Mouse (Mus musculus): ENCODE measurements around the gene Tmcc2. TPM values are rescaled to one million over a fixed set of nuclear protein-coding genes. Genes with fewer than 3 reads are reported as not detected.

Gene Tmcc2
- polyA plus RNA-seq, 1 experiment from 2014 or later, result 29.1 TPM

- H3K9me3 ChIP-seq (ENCODE audit: control insufficient read depth, low read length), result no peaks in the 10 kb centered on the region
- peak; percentile 86 for ATAC-seq (ENCODE audit: low FRiP score, low TSS enrichment)
- H3K4me2 ChIP-seq (ENCODE audit: low read length), result peak within 1 kb of the TSS; percentile 81
- H3K36me3 ChIP-seq (ENCODE audit: control insufficient read depth, insufficient read depth, low read length), result no peaks in the 10 kb centered on the region
- H3K4me3 ChIP-seq (replicated peaks; ENCODE audit: low read depth, low read length), result peak within 1 kb of the TSS; percentile 83
- WGBS, result under 1% methylated on average over 67 of the region's 67 CpGs
- peak within 1 kb of the TSS; percentile 95 for H3K27ac ChIP-seq (replicated peaks; ENCODE audit: low read depth, low read length)
- no peaks in the 10 kb centered on the region for H3K27me3 ChIP-seq (ENCODE audit: control insufficient read depth, insufficient read depth, low read length)
- peak; percentile 95 for DNase-seq
- H3K9ac ChIP-seq (replicated peaks; ENCODE audit: low read length), result peak within 1 kb of the TSS; percentile 75
- H3K4me1 ChIP-seq (ENCODE audit: control insufficient read depth, insufficient read depth, low read length), result peaks cover 48% of the 10 kb centered on the region
Observed at GRCm38 (mm10) chr1:132315889-132316624, 75.0 kb downstream of the Tmcc2 start, which contains the start of gene Nuak2. Nuak2 (plus strand) TSS chr1:132316126.

- WGBS, result 58% methylated on average over 3 of the region's 3 CpGs
- H3K4me2 ChIP-seq (ENCODE audit: low read length), result no peak overlapping the region
Observed at GRCm38 (mm10) chr1:132312703-132313102, 78.4 kb downstream of the Tmcc2 start.

GRCm38 (mm10) chr1:132312043-132312442 is 79.0 kb downstream of the Tmcc2 start:
- 60% methylated on average over 2 of the region's 2 CpGs for WGBS
- H3K4me2 ChIP-seq (ENCODE audit: low read length), result no peak overlapping the region
- no peaks in the 10 kb centered on the region for H3K27me3 ChIP-seq (ENCODE audit: control insufficient read depth, insufficient read depth, low read length)
- DNase-seq, result no peak
- no peaks in the 10 kb centered on the region for H3K36me3 ChIP-seq (ENCODE audit: control insufficient read depth, insufficient read depth, low read length)
- ATAC-seq (ENCODE audit: low FRiP score, low TSS enrichment), result no peak
- no peak overlapping the region for H3K9ac ChIP-seq (replicated peaks; ENCODE audit: low read length)
- H3K27ac ChIP-seq (replicated peaks; ENCODE audit: low read depth, low read length), result no peak overlapping the region
- H3K4me3 ChIP-seq (replicated peaks; ENCODE audit: low read depth, low read length), result no peak overlapping the region
- H3K4me1 ChIP-seq (ENCODE audit: control insufficient read depth, insufficient read depth, low read length), result peaks cover 10% of the 10 kb centered on the region
- H3K9me3 ChIP-seq (ENCODE audit: control insufficient read depth, low read length), result no peaks in the 10 kb centered on the region

More at GRCm38 (mm10) chr1:132312703-132313102, 78.4 kb downstream of the Tmcc2 start:
- Histone ChIP-seq H3K9me3 (ENCODE audit: control insufficient read depth, low read length) (no peaks in the 10 kb centered on the region), H3K36me3 (ENCODE audit: control insufficient read depth, insufficient read depth, low read length) (no peaks in the 10 kb centered on the region), H3K27ac (replicated peaks; ENCODE audit: low read depth, low read length) (no peak overlapping the region), H3K27me3 (ENCODE audit: control insufficient read depth, insufficient read depth, low read length) (no peaks in the 10 kb centered on the region), H3K4me1 (ENCODE audit: control insufficient read depth, insufficient read depth, low read length) (peaks cover 16% of the 10 kb centered on the region), H3K9ac (replicated peaks; ENCODE audit: low read length) (no peak overlapping the region), H3K4me3 (replicated peaks; ENCODE audit: low read depth, low read length) (no peak overlapping the region)
- DNase-seq (peak; percentile 86), ATAC-seq (ENCODE audit: low FRiP score, low TSS enrichment) (no peak; the same call in 1 of the 2 replicates)

GRCm38 (mm10) chr1:132311174-132311859 is 79.8 kb downstream of the Tmcc2 start:
- Histone ChIP-seq H3K4me2 (ENCODE audit: low read length) (no peak overlapping the region), H3K4me1 (ENCODE audit: control insufficient read depth, insufficient read depth, low read length) (peaks cover 6% of the 10 kb centered on the region), H3K36me3 (ENCODE audit: control insufficient read depth, insufficient read depth, low read length) (no peaks in the 10 kb centered on the region), H3K4me3 (replicated peaks; ENCODE audit: low read depth, low read length) (no peak overlapping the region), H3K27me3 (ENCODE audit: control insufficient read depth, insufficient read depth, low read length) (no peaks in the 10 kb centered on the region), H3K9ac (replicated peaks; ENCODE audit: low read length) (no peak overlapping the region), H3K9me3 (ENCODE audit: control insufficient read depth, low read length) (no peaks in the 10 kb centered on the region), H3K27ac (replicated peaks; ENCODE audit: low read depth, low read length) (no peak overlapping the region)
- no peak for DNase-seq
- ATAC-seq (ENCODE audit: low FRiP score, low TSS enrichment), result no peak
- 80% methylated on average over 10 of the region's 10 CpGs for WGBS

- 72% methylated on average over 7 of the region's 7 CpGs for WGBS
- ATAC-seq (ENCODE audit: low FRiP score, low TSS enrichment) (no peak), DNase-seq (no peak)
- Histone ChIP-seq H3K4me1 (ENCODE audit: control insufficient read depth, insufficient read depth, low read length) (peaks cover 5% of the 10 kb centered on the region), H3K4me3 (replicated peaks; ENCODE audit: low read depth, low read length) (no peak overlapping the region), H3K27ac (replicated peaks; ENCODE audit: low read depth, low read length) (no peak overlapping the region), H3K27me3 (ENCODE audit: control insufficient read depth, insufficient read depth, low read length) (no peaks in the 10 kb centered on the region), H3K9me3 (ENCODE audit: control insufficient read depth, low read length) (no peaks in the 10 kb centered on the region), H3K36me3 (ENCODE audit: control insufficient read depth, insufficient read depth, low read length) (no peaks in the 10 kb centered on the region), H3K9ac (replicated peaks; ENCODE audit: low read length) (no peak overlapping the region), H3K4me2 (ENCODE audit: low read length) (no peak overlapping the region)
Observed at GRCm38 (mm10) chr1:132310754-132311153, 80.3 kb downstream of the Tmcc2 start.

GRCm38 (mm10) chr1:132308674-132309073 is 82.4 kb downstream of the Tmcc2 start:
- DNase-seq (no peak), ATAC-seq (ENCODE audit: low FRiP score, low TSS enrichment) (no peak)
- no peak overlapping the region for H3K27ac ChIP-seq (replicated peaks; ENCODE audit: low read depth, low read length)
- no peak overlapping the region for H3K4me2 ChIP-seq (ENCODE audit: low read length)
- H3K4me1 ChIP-seq (ENCODE audit: control insufficient read depth, insufficient read depth, low read length), result 0 out of 2 replicates have a peak, but pooled peaks cover 1% of the 10 kb centered on the region
- H3K4me3 ChIP-seq (replicated peaks; ENCODE audit: low read depth, low read length), result no peak overlapping the region
- H3K9ac ChIP-seq (replicated peaks; ENCODE audit: low read length), result no peak overlapping the region
- WGBS, result 89% methylated on average over 7 of the region's 7 CpGs
- H3K36me3 ChIP-seq (ENCODE audit: control insufficient read depth, insufficient read depth, low read length), result no peaks in the 10 kb centered on the region
- H3K9me3 ChIP-seq (ENCODE audit: control insufficient read depth, low read length), result no peaks in the 10 kb centered on the region
- H3K27me3 ChIP-seq (ENCODE audit: control insufficient read depth, insufficient read depth, low read length), result no peaks in the 10 kb centered on the region

- DNase-seq, result no peak
- 84% methylated on average over 6 of the region's 6 CpGs for WGBS
- Histone ChIP-seq H3K9ac (replicated peaks; ENCODE audit: low read length) (no peak overlapping the region), H3K4me3 (replicated peaks; ENCODE audit: low read depth, low read length) (no peak overlapping the region), H3K9me3 (ENCODE audit: control insufficient read depth, low read length) (no peaks in the 10 kb centered on the region), H3K27me3 (ENCODE audit: control insufficient read depth, insufficient read depth, low read length) (no peaks in the 10 kb centered on the region), H3K4me1 (ENCODE audit: control insufficient read depth, insufficient read depth, low read length) (peaks cover 8% of the 10 kb centered on the region; the same call in 1 of the 2 replicates), H3K27ac (replicated peaks; ENCODE audit: low read depth, low read length) (no peak overlapping the region), H3K4me2 (ENCODE audit: low read length) (no peak overlapping the region), H3K36me3 (ENCODE audit: control insufficient read depth, insufficient read depth, low read length) (no peaks in the 10 kb centered on the region)
- ATAC-seq (ENCODE audit: low FRiP score, low TSS enrichment), result no peak
Observed at GRCm38 (mm10) chr1:132307962-132308361, 83.1 kb downstream of the Tmcc2 start.

GRCm38 (mm10) chr1:132306808-132307207 is 84.3 kb downstream of the Tmcc2 start:
- Histone ChIP-seq H3K4me1 (ENCODE audit: control insufficient read depth, insufficient read depth, low read length) (peaks cover 8% of the 10 kb centered on the region; the same call in 1 of the 2 replicates), H3K9me3 (ENCODE audit: control insufficient read depth, low read length) (no peaks in the 10 kb centered on the region), H3K36me3 (ENCODE audit: control insufficient read depth, insufficient read depth, low read length) (no peaks in the 10 kb centered on the region), H3K27me3 (ENCODE audit: control insufficient read depth, insufficient read depth, low read length) (no peaks in the 10 kb centered on the region), H3K4me2 (ENCODE audit: low read length) (no peak overlapping the region), H3K9ac (replicated peaks; ENCODE audit: low read length) (no peak overlapping the region), H3K27ac (replicated peaks; ENCODE audit: low read depth, low read length) (no peak overlapping the region), H3K4me3 (replicated peaks; ENCODE audit: low read depth, low read length) (no peak overlapping the region)
- WGBS, result 23% methylated on average over 4 of the region's 4 CpGs
- DNase-seq, result no peak
- no peak for ATAC-seq (ENCODE audit: low FRiP score, low TSS enrichment)
